Mouse (Mus musculus) liver, embryonic 11.5 days (tissue): ENCODE measurements around the gene Fto. TPM values are rescaled to one million over a fixed set of nuclear protein-coding genes. Genes with fewer than 3 reads are reported as not detected.

Experiments used
- ATAC-seq: fragments of 200-750 bp; cut with Nextera tagmentation; replicated peaks from 2 replicates; pipeline ENCODE4 v1.8.0; 2017; ENCODE audit warnings: moderate number of reproducible peaks, mild to moderate bottlenecking, moderate TSS enrichment, moderate library complexity; ENCODE audit not compliant: low FRiP score
- DNase-seq: peaks from one replicate; pipeline ENCODE4 v3.0.0-alpha.2; 2017; ENCODE audit warnings: low spot score
- H3K27ac ChIP-seq: fragments of 300-500 bp; sonication (generic); 2 replicates; pipeline ENCODE4 v1.5.1; 2014; ENCODE audit warnings: mild to moderate bottlenecking, low read depth, low read length, control low read depth
- H3K27me3 ChIP-seq: fragments of 300-500 bp; sonication (generic); replicated peaks from 2 replicates; pipeline ENCODE4 v1.6.1; 2014; ENCODE audit warnings: low read length, mixed read lengths; ENCODE audit not compliant: control insufficient read depth, insufficient read depth
- H3K36me3 ChIP-seq: fragments of 300-500 bp; sonication (generic); 2 replicates; pipeline ENCODE4 v1.6.1; 2014; ENCODE audit warnings: mild to moderate bottlenecking, low read length, moderate library complexity, mixed read lengths; ENCODE audit not compliant: control insufficient read depth, insufficient read depth
- H3K4me1 ChIP-seq: fragments of 300-500 bp; sonication (generic); replicated peaks from 2 replicates; pipeline ENCODE4 v1.6.1; 2014; ENCODE audit warnings: low read length, mixed read lengths; ENCODE audit not compliant: control insufficient read depth, insufficient read depth
- H3K4me2 ChIP-seq: fragments of 300-500 bp; sonication (generic); 2 replicates; pipeline ENCODE4 v1.6.1; 2014; ENCODE audit warnings: mild to moderate bottlenecking, control low read depth, moderate library complexity
- H3K4me3 ChIP-seq: fragments of 300-500 bp; sonication (generic); 2 replicates; pipeline ENCODE4 v1.5.1; 2014; ENCODE audit warnings: low read depth, low read length, control low read depth
- H3K9ac ChIP-seq: fragments of 300-500 bp; sonication (generic); 2 replicates; pipeline ENCODE4 v1.6.1; 2014; ENCODE audit warnings: low read depth, low read length, control low read depth
- H3K9me3 ChIP-seq: fragments of 300-500 bp; sonication (generic); 2 replicates; pipeline ENCODE4 v1.6.1; 2016; ENCODE audit warnings: low read length, inconsistent platforms, mixed read lengths; ENCODE audit not compliant: control insufficient read depth
- WGBS: fragments of 180-500 bp; shearing (Covaris S2); extraction: QIAGEN DNeasy Blood & Tissue Kit; methylation state at CpG from one replicate; pipeline ENCODE4 v1.1.7; 2014; 5-methylcytosine and 5-hydroxymethylcytosine counted together
- polyA plus RNA-seq: library from polyadenylated mRNA; unstranded; fragments of >200 nt; fragmentation: Nextera tagmentation; extraction: Ambion mirVana; gene quantifications from 2 replicates; pipeline ENCODE4 v1.2.1, GENCODE M21; 2014

The Fto gene
- polyA plus RNA-seq: 56.1 and 57.7 TPM in 2 replicates

GRCm38 (mm10) chr8:91312835-91313832, at the start of gene Fto, which contains the start of gene Rpgrip1l:
Fto (plus strand) TSS chr8:91313525.
Rpgrip1l (minus strand) TSS chr8:91313262.
- H3K4me1 ChIP-seq: peaks cover 10% of the 10 kb centered on the region
- WGBS: 1% methylated on average over 59 of the region's 59 CpGs
- H3K36me3 ChIP-seq: no peaks in the 10 kb centered on the region
- peak within 1 kb of the TSS; percentile 52; the same call in 1 of the 2 replicates for H3K27ac ChIP-seq
- no peaks in the 10 kb centered on the region for H3K9me3 ChIP-seq
- DNase-seq (peak; percentile 95), ATAC-seq (peak; percentile 98)
- peak within 1 kb of the TSS; percentile 80 for H3K4me3 ChIP-seq
- H3K9ac ChIP-seq: peak within 1 kb of the TSS; percentile 91
- H3K27me3 ChIP-seq: no peaks in the 10 kb centered on the region
- peak within 1 kb of the TSS; percentile 95 for H3K4me2 ChIP-seq

GRCm38 (mm10) chr8:91263939-91264338, 49.4 kb upstream of the Fto start:
- H3K27ac ChIP-seq: no peak overlapping the region
- ATAC-seq: no peak
- 85% methylated on average over 3 of the region's 3 CpGs for WGBS
- H3K4me3 ChIP-seq: no peak overlapping the region
- H3K4me1 ChIP-seq: no peaks in the 10 kb centered on the region
- H3K9me3 ChIP-seq: no peaks in the 10 kb centered on the region
- no peak for DNase-seq
- no peaks in the 10 kb centered on the region for H3K27me3 ChIP-seq
- H3K4me2 ChIP-seq: no peak overlapping the region
- H3K9ac ChIP-seq: no peak overlapping the region
- no peaks in the 10 kb centered on the region for H3K36me3 ChIP-seq

- Histone ChIP-seq H3K36me3 (no peaks in the 10 kb centered on the region), H3K27ac (no peak overlapping the region), H3K9me3 (no peaks in the 10 kb centered on the region), H3K4me3 (no peak overlapping the region), H3K4me2 (no peak overlapping the region), H3K4me1 (no peaks in the 10 kb centered on the region), H3K9ac (no peak overlapping the region), H3K27me3 (no peaks in the 10 kb centered on the region)
- ATAC-seq (no peak), DNase-seq (no peak)
Measured at GRCm38 (mm10) chr8:91264564-91264963, 48.8 kb upstream of the Fto start.

GRCm38 (mm10) chr8:91269374-91269958, 43.9 kb upstream of the Fto start:
- Histone ChIP-seq H3K4me1 (no peaks in the 10 kb centered on the region), H3K27ac (no peak overlapping the region), H3K36me3 (no peaks in the 10 kb centered on the region), H3K27me3 (no peaks in the 10 kb centered on the region), H3K9ac (no peak overlapping the region), H3K9me3 (no peaks in the 10 kb centered on the region), H3K4me3 (no peak overlapping the region), H3K4me2 (no peak overlapping the region)
- ATAC-seq: no peak
- DNase-seq: no peak
- WGBS: 43% methylated on average over 2 of the region's 2 CpGs

- Histone ChIP-seq H3K9me3 (no peaks in the 10 kb centered on the region), H3K4me2 (no peak overlapping the region), H3K27me3 (no peaks in the 10 kb centered on the region), H3K27ac (no peak overlapping the region), H3K4me1 (no peaks in the 10 kb centered on the region), H3K36me3 (no peaks in the 10 kb centered on the region), H3K4me3 (no peak overlapping the region), H3K9ac (no peak overlapping the region)
- 89% methylated on average over 5 of the region's 5 CpGs for WGBS
- DNase-seq (no peak), ATAC-seq (no peak)
Measured at GRCm38 (mm10) chr8:91273493-91273892, 39.8 kb upstream of the Fto start.

GRCm38 (mm10) chr8:91276337-91276736, 37.0 kb upstream of the Fto start:
- Histone ChIP-seq H3K4me2 (no peak overlapping the region), H3K9me3 (no peaks in the 10 kb centered on the region), H3K4me1 (no peaks in the 10 kb centered on the region), H3K4me3 (no peak overlapping the region), H3K27ac (no peak overlapping the region), H3K36me3 (no peaks in the 10 kb centered on the region), H3K27me3 (no peaks in the 10 kb centered on the region), H3K9ac (no peak overlapping the region)
- ATAC-seq: no peak
- WGBS: 93% methylated on average over 2 of the region's 2 CpGs
- no peak for DNase-seq

GRCm38 (mm10) chr8:91278060-91278459, 35.3 kb upstream of the Fto start:
- Histone ChIP-seq H3K4me3 (no peak overlapping the region), H3K27ac (no peak overlapping the region), H3K9me3 (no peaks in the 10 kb centered on the region), H3K4me1 (no peaks in the 10 kb centered on the region), H3K4me2 (no peak overlapping the region), H3K9ac (no peak overlapping the region), H3K27me3 (no peaks in the 10 kb centered on the region), H3K36me3 (no peaks in the 10 kb centered on the region)
- ATAC-seq: no peak
- no peak for DNase-seq
- 87% methylated on average over 5 of the region's 5 CpGs for WGBS

GRCm38 (mm10) chr8:91280467-91281212, 32.7 kb upstream of the Fto start:
- DNase-seq (no peak), ATAC-seq (no peak)
- Histone ChIP-seq H3K4me1 (no peaks in the 10 kb centered on the region), H3K27me3 (no peaks in the 10 kb centered on the region), H3K36me3 (no peaks in the 10 kb centered on the region), H3K4me2 (no peak overlapping the region), H3K9me3 (no peaks in the 10 kb centered on the region), H3K4me3 (no peak overlapping the region), H3K9ac (no peak overlapping the region), H3K27ac (no peak overlapping the region)
- 80% methylated on average over 11 of the region's 11 CpGs for WGBS
